Mouse (Mus musculus) liver, postnatal 0 days (tissue): Measurements from ENCODE around the gene Alpk1.

ENCODE experiments used
- CTCF ChIP-seq: sonication (generic); IDR thresholded peaks from 2 replicates; pipeline ENCODE4 v1.5.1; 2016; ENCODE audit warnings: antibody characterized with exemption, low read depth
- EP300 ChIP-seq: IDR thresholded peaks from 2 replicates; pipeline ENCODE4 v1.6.1; 2016; ENCODE audit warnings: antibody characterized with exemption, low read depth, mild to moderate bottlenecking

- no peak for TF ChIP-seq CTCF
- TF ChIP-seq EP300: peak; percentile 75
Observed at GRCm38 (mm10) chr3:127821209-127821608, 40.9 kb upstream of the Alpk1 start.
